8 mouse cellular contexts compared by ENCODE assay signal in genomic region chr14:34616821-34617220, GRCm38 (mm10). TPM values are rescaled to one million over a fixed set of nuclear protein-coding genes. Genes with fewer than 3 reads are reported as not detected.
DNase-seq lines count a peak whose midpoint lies in the region; ATAC-seq and TF ChIP-seq lines count a peak whose summit lies in the region.

No protein-coding gene starts in this region.

- no peaks in the 10 kb centered on the region for H3K36me3 ChIP-seq in intestine, postnatal 0 days (ENCODE audit: control insufficient read depth, insufficient read depth)
- no peaks in the 10 kb centered on the region for H3K36me3 ChIP-seq in midbrain, embryonic 12.5 days

- no peaks in the 10 kb centered on the region for H3K9me3 ChIP-seq in intestine, postnatal 0 days (ENCODE audit: control insufficient read depth)
- H3K9me3 ChIP-seq in midbrain, embryonic 12.5 days, result no peaks in the 10 kb centered on the region

- no peak overlapping the region for H3K27ac ChIP-seq in intestine, postnatal 0 days (ENCODE audit: low read depth, low read length)
- no peak overlapping the region for H3K27ac ChIP-seq in midbrain, embryonic 12.5 days (replicated peaks)

- 3% methylated on average over 8 of the region's 8 CpGs for WGBS in intestine, postnatal 0 days
- WGBS in midbrain, embryonic 12.5 days, result 2% methylated on average over 8 of the region's 8 CpGs

- ATAC-seq in granulocyte monocyte progenitor cell, adult 5-6 weeks (replicated peaks; ENCODE audit: poor library complexity, severe bottlenecking), result peak; percentile 89
- ATAC-seq in intestine, postnatal 0 days, result peak; percentile 39
- peak; percentile 73 for ATAC-seq in midbrain, embryonic 12.5 days (ENCODE audit: low FRiP score, low read depth)

- no peak overlapping the region for H3K4me2 ChIP-seq in intestine, postnatal 0 days (replicated peaks; ENCODE audit: low read depth)
- no peak overlapping the region for H3K4me2 ChIP-seq in midbrain, embryonic 12.5 days (replicated peaks)

- H3K27me3 ChIP-seq in intestine, postnatal 0 days (replicated peaks; ENCODE audit: control insufficient read depth, insufficient read depth, low read length), result no peaks in the 10 kb centered on the region
- H3K27me3 ChIP-seq in midbrain, embryonic 12.5 days, result peaks cover 39% of the 10 kb centered on the region

- peak; percentile 99 for TF ChIP-seq CTCF in intestine, postnatal 0 days (IDR thresholded peaks at IDR 0.05; ENCODE audit: low read depth)

- H3K4me3 ChIP-seq in intestine, postnatal 0 days (ENCODE audit: low read depth, low read length), result no peak overlapping the region
- no peak overlapping the region for H3K4me3 ChIP-seq in midbrain, embryonic 12.5 days

- DNase-seq in adrenal gland, adult 8-10 months, result peak; percentile 77
- peak; percentile 77 for DNase-seq in embryo, embryonic 11.5 days (ENCODE audit: low read depth, low spot score)
- DNase-seq in left cerebral cortex, postnatal 36 days (ENCODE audit: low spot score in 2 of 2), result peak; percentile 78 to 83
- DNase-seq in skeletal muscle tissue, adult 2 months (ENCODE audit: low read depth, low spot score), result peak; percentile 74
- DNase-seq in yolk sac, embryonic 10.5 days (ENCODE audit: low spot score), result peak; percentile 79

- intact Hi-C loops in left cerebral cortex, postnatal 36 days (cut with DNase I), result loop anchor here (1.0 to 2.0 kb wide), 2 partner anchors 152 to 161 kb away; no protein-coding TSS in a partner anchor

- H3K9ac ChIP-seq in intestine, postnatal 0 days (ENCODE audit: low read depth, low read length), result no peak overlapping the region
- H3K9ac ChIP-seq in midbrain, embryonic 12.5 days (replicated peaks), result no peak overlapping the region

- H3K4me1 ChIP-seq in intestine, postnatal 0 days (replicated peaks; ENCODE audit: control insufficient read depth, insufficient read depth, low read length), result no peaks in the 10 kb centered on the region
- H3K4me1 ChIP-seq in midbrain, embryonic 12.5 days, result peaks cover 9% of the 10 kb centered on the region

RNA-seq across cellular contexts. Expression of gene Opn4, which starts 16.9 kb away (rescaled TPM):
- under 1 TPM in 2 of 4 experiments, not detected in 2; 0.14 to 0.23 TPM for total RNA-seq in adrenal gland, adult 8-10 months (2022)
- total RNA-seq in granulocyte monocyte progenitor cell, adult 5-6 weeks (2014; fragmentation: Nextera tagmentation), result not detected in 2 replicates
- not detected in 2 replicates for total RNA-seq in granulocyte monocyte progenitor cell, adult 5-6 weeks (2017)
- polyA plus RNA-seq in intestine, postnatal 0 days (2015; fragmentation: Nextera tagmentation; extraction: Ambion mirVana), result 0.26 and 0.69 TPM in 2 replicates
- total RNA-seq in left cerebral cortex, postnatal 36 days (2021), result not detected
- 0.51 TPM in 1 of 2 replicates, not detected in the other for polyA plus RNA-seq in midbrain, embryonic 12.5 days (2016; fragmentation: Nextera tagmentation; extraction: Ambion mirVana)

RNA-seq across cellular contexts. Expression of gene Ldb3, which starts 28.3 kb away (rescaled TPM):
- total RNA-seq in adrenal gland, adult 8-10 months (2022), result under 1 TPM; 0.35 to 0.98 (median 0.69) TPM
- not detected in 2 replicates for total RNA-seq in granulocyte monocyte progenitor cell, adult 5-6 weeks (2014; fragmentation: Nextera tagmentation)
- total RNA-seq in granulocyte monocyte progenitor cell, adult 5-6 weeks (2017), result not detected in 2 replicates
- polyA plus RNA-seq in intestine, postnatal 0 days (2015; fragmentation: Nextera tagmentation; extraction: Ambion mirVana), result 15.2 and 16.2 TPM in 2 replicates
- 1 to 10 TPM; 2.8 to 3.3 TPM for total RNA-seq in left cerebral cortex, postnatal 36 days (2021)
- polyA plus RNA-seq in midbrain, embryonic 12.5 days (2016; fragmentation: Nextera tagmentation; extraction: Ambion mirVana), result 0.13 and 0.16 TPM in 2 replicates

RNA-seq across cellular contexts. Expression of gene Wapl, which starts 56.9 kb away (rescaled TPM):
- total RNA-seq in adrenal gland, adult 8-10 months (2022), result 100 to 1,000 TPM in 1 of 4 experiments, 10 to 100 TPM in 3; 77.4 to 100 (median 83.2) TPM
- total RNA-seq in granulocyte monocyte progenitor cell, adult 5-6 weeks (2014; fragmentation: Nextera tagmentation), result 56.4 and 57.8 TPM in 2 replicates
- total RNA-seq in granulocyte monocyte progenitor cell, adult 5-6 weeks (2017), result 101 and 111 TPM in 2 replicates
- polyA plus RNA-seq in intestine, postnatal 0 days (2015; fragmentation: Nextera tagmentation; extraction: Ambion mirVana), result 18.2 and 20.2 TPM in 2 replicates
- total RNA-seq in left cerebral cortex, postnatal 36 days (2021), result 10 to 100 TPM; 41.7 to 44.5 TPM
- polyA plus RNA-seq in midbrain, embryonic 12.5 days (2016; fragmentation: Nextera tagmentation; extraction: Ambion mirVana), result 34.4 and 40.6 TPM in 2 replicates

Comparison
In these comparisons a context has a peak if more than half of its experiments do, and no peak if none do; other contexts are left out.
1. ATAC-seq: peak in every context shown above with its lines; median percentile 89 in granulocyte monocyte progenitor cell, adult 5-6 weeks; 73 in midbrain, embryonic 12.5 days; 39 in intestine, postnatal 0 days.